Mouse (Mus musculus): ENCODE data around the gene Myof. TPM values are rescaled to one million over a fixed set of nuclear protein-coding genes. Genes with fewer than 3 reads are reported as not detected.

Myof gene
- polyA plus RNA-seq (2017; shearing (Covaris generic)), result not detected

DNA sequence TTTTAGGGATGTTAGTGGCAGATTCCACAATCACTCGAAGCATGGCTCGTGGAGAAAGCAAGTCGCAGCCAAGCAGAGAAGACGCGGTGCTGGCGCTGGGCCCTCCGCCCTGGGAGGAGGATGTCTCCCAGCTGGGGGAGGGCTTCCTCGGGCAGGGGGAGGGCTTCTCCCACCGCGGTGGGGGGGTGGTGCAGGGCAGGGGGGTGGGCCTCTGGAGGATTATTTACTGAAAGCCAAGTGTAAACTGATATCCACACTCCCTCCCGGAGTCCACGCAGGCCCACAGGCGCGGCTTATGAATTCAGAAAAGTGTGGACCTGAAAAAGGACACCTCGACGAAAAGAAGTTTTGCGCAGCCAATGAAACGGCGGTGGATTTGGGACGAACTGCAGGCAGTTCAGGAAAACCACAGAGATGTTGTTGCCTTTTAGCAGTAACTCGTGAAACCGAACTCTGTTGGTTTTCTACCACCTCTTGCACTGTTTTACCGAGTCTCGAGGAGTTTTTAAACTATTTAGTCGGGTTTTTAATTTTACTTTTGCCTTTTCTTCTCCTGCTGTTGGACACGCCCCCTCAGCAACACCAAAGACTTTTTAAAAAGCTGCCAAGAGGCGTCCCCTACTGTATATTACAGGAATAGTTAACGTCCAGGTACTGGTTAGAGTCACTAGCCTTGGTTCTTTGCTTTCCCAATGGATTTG, at the start of gene Myof:
Gene Myof (minus strand): TSS at position 297 of the 701 bp plus-strand sequence.

DNA sequence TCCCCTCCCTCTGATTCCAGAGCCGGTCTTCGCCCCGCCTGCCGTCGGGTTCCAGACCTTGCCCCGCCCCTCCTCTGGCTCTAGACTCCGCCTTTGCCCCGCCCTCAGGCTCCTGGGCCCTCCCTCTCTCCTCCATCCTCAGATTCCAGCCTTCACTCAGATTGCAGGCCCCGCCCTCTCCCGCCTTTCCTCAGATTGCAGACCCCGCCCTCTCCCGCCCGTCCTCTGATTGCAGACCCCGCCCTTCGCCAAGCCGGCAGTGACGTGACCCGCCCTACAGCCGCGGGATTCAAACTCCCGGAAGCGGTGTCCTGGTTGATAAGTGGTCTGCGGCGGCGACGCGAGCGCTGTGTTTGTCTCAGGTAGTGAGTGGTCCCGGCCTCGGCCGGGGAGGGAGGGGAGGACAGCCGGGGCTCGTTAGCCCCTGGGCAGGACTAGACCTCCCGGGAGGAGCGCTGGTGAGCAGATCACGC, 11.4 kb upstream of the Myof start, which contains the start of gene Cep55:
Gene Cep55 (plus strand): TSS at position 292 of the 473 bp plus-strand sequence.

Other genes starting within 250 kb of the Myof start
- 0.57 TPM for gene Cep55, start 11.4 kb upstream of the Myof start, polyA plus RNA-seq (2017; shearing (Covaris generic))
- gene Ffar4, start 53.5 kb upstream of the Myof start, polyA plus RNA-seq (2017; shearing (Covaris generic)), result not detected
- not detected for gene Rbp4, start 81.7 kb upstream of the Myof start, polyA plus RNA-seq (2017; shearing (Covaris generic))
- not detected for gene Pde6c, start 89.2 kb upstream of the Myof start, polyA plus RNA-seq (2017; shearing (Covaris generic))
- gene Fra10ac1, start 180.6 kb upstream of the Myof start, polyA plus RNA-seq (2017; shearing (Covaris generic)), result 16.9 TPM
- gene Lgi1, start 221.0 kb upstream of the Myof start, polyA plus RNA-seq (2017; shearing (Covaris generic)), result 0.10 TPM